Mouse (Mus musculus) small intestine, adult 2 months (tissue): ENCODE data around the gene Gm49630.
"Not testable (repeated sequence)": the region's sequence is repeated elsewhere in the genome, so short reads cannot be mapped to it uniquely, and the experiment has no call there.

Source experiments
- CTCF ChIP-seq: fragments of 200-500 bp; IDR thresholded peaks from 2 replicates; pipeline ENCODE4 v1.5.1; 2012; ENCODE audit warnings: low read depth, mild to moderate bottlenecking, control low read depth, inconsistent platforms, low read length, moderate library complexity, mixed read lengths; ENCODE audit not compliant: insufficient replicate concordance, insufficient read length; ENCODE audit errors: extremely low read depth
- POLR2A ChIP-seq: fragments of 200-500 bp; IDR thresholded peaks from 2 replicates; pipeline ENCODE4 v1.6.1; 2012; ENCODE audit warnings: low read depth, mild to moderate bottlenecking, control low read depth, inconsistent platforms, low read length, moderate library complexity

GRCm38 (mm10) chr17:7396288-7396687 lies 24.5 kb upstream of the Gm49630 start:
- not testable (repeated sequence) for TF ChIP-seq CTCF, POLR2A
